In the genomic region with DNA sequence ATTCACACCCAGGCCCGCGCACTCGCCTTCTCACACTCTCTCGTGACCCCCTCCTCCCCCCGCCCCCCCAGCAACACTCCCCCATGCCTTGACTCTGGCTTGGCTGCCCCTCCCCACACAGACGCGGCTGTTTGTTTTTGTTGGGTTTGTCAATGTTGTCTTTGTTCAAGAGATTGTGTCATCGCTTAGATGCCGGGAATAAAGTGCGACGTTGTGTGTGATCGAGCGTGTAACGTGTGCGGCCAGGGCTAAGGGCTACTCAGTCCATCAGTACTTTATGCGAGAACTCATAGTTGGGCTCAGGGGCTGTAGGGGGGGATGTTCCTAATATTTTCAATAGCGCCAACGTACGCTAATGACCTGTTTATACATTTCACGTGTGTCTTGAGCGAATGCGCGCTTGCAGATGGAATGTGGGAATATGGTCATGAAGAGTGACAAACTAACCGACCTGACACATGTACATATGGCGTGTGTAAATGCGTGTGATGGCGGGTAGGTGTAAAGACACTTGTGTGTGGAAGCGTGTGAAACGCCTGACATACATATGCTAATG, we compare ENCODE assay signal across 8 mouse cellular contexts. TPM values are rescaled to one million over a fixed set of nuclear protein-coding genes. Genes with fewer than 3 reads are reported as not detected.
DNase-seq lines count a peak whose midpoint lies in the region; ATAC-seq and TF ChIP-seq lines count a peak whose summit lies in the region.

No protein-coding gene starts in this region.

- peak overlapping the region; percentile 81 for H3K4me2 ChIP-seq in lung, postnatal 0 days (replicated peaks; ENCODE audit: low read depth, low read length)
- peak overlapping the region; percentile 98 for H3K4me2 ChIP-seq in stomach, embryonic 16.5 days (ENCODE audit: low read depth, low read length)

- TF ChIP-seq CTCF in embryonic fibroblast, embryonic 13.5 days (IDR thresholded peaks at IDR 0.05; ENCODE audit: borderline replicate concordance, insufficient read depth, low read length) = no peak
- TF ChIP-seq CTCF in lung, postnatal 0 days (IDR thresholded peaks at IDR 0.05) = peak; percentile 12

- peak; percentile 42 for ATAC-seq in lung, postnatal 0 days
- peak; percentile 0; the same call in 1 of the 2 replicates for ATAC-seq in stomach, embryonic 16.5 days (ENCODE audit: insufficient read depth, low FRiP score)

- TF ChIP-seq EP300 in lung, postnatal 0 days (IDR thresholded peaks at IDR 0.05) = no peak

- TF ChIP-seq POLR2A in embryonic fibroblast, embryonic 13.5 days (IDR thresholded peaks at IDR 0.05; ENCODE audit: low read depth, low read length) = no peak

- no peaks in the 10 kb centered on the region for H3K27me3 ChIP-seq in lung, postnatal 0 days (replicated peaks; ENCODE audit: insufficient read depth, low read length)
- H3K27me3 ChIP-seq in stomach, embryonic 16.5 days (ENCODE audit: control insufficient read depth, insufficient read depth, low read length) = no peaks in the 10 kb centered on the region

- WGBS in lung, postnatal 0 days = under 1% methylated on average over 29 of the region's 29 CpGs
- under 1% methylated on average over 29 of the region's 29 CpGs for WGBS in stomach, embryonic 16.5 days

- H3K9ac ChIP-seq in lung, postnatal 0 days (replicated peaks; ENCODE audit: low read depth) = peak overlapping the region; percentile 81
- peak overlapping the region; percentile 78 for H3K9ac ChIP-seq in stomach, embryonic 16.5 days (ENCODE audit: low read length)

- DNase-seq in adrenal gland, adult 2 months = peak; percentile 42
- no peak for DNase-seq in adrenal gland, postnatal 10 days
- DNase-seq in 3T3-L1 (ENCODE audit: low read depth, low spot score) = peak; percentile 65
- DNase-seq in kidney, adult 18-20 months = peak; percentile 58
- peak; percentile 89 for DNase-seq in lung, postnatal 0 days (ENCODE audit: low spot score)
- no peak for DNase-seq in spleen, postnatal 14 days (ENCODE audit: low spot score in 2 of 2)

- peaks cover 2% of the 10 kb centered on the region; the same call in 1 of the 2 replicates for H3K4me1 ChIP-seq in embryonic fibroblast, embryonic 13.5 days (ENCODE audit: control insufficient read depth, insufficient read depth, low read length)
- H3K4me1 ChIP-seq in lung, postnatal 0 days (ENCODE audit: insufficient read depth, low read depth, low read length) = peaks cover 8% of the 10 kb centered on the region; the same call in 1 of the 2 replicates
- H3K4me1 ChIP-seq in stomach, embryonic 16.5 days (ENCODE audit: control insufficient read depth, insufficient read depth, low read length) = peaks cover 33% of the 10 kb centered on the region

- H3K9me3 ChIP-seq in lung, postnatal 0 days (ENCODE audit: low read length) = no peaks in the 10 kb centered on the region
- no peaks in the 10 kb centered on the region for H3K9me3 ChIP-seq in stomach, embryonic 16.5 days (replicated peaks; ENCODE audit: control insufficient read depth, low read length)

- H3K4me3 ChIP-seq in embryonic fibroblast, embryonic 13.5 days (ENCODE audit: insufficient read depth, low read length) = peak overlapping the region; percentile 54
- H3K4me3 ChIP-seq in lung, postnatal 0 days (ENCODE audit: low read depth, low read length) = peak overlapping the region; percentile 76
- peak overlapping the region; percentile 62 for H3K4me3 ChIP-seq in stomach, embryonic 16.5 days (replicated peaks; ENCODE audit: low read length)

- H3K36me3 ChIP-seq in lung, postnatal 0 days (ENCODE audit: insufficient read depth, low read length) = 0 out of 2 replicates have a peak, but pooled peaks cover 11% of the 10 kb centered on the region
- no peaks in the 10 kb centered on the region for H3K36me3 ChIP-seq in stomach, embryonic 16.5 days (ENCODE audit: control insufficient read depth, insufficient read depth, low read length)

- no peak overlapping the region for H3K27ac ChIP-seq in embryonic fibroblast, embryonic 13.5 days (ENCODE audit: insufficient read depth, low read length)
- peak overlapping the region; percentile 97 for H3K27ac ChIP-seq in lung, postnatal 0 days (ENCODE audit: low read length)
- H3K27ac ChIP-seq in stomach, embryonic 16.5 days (ENCODE audit: low read length) = peak overlapping the region; percentile 88

RNA-seq across cellular contexts. Expression of gene Efna1, which starts 0.8 kb away (rescaled TPM):
- total RNA-seq in adrenal gland, adult 2 months (2021) = 10 to 100 TPM in 1 of 2 experiments, 1 to 10 TPM in 1; 8.0 to 16.6 TPM
- polyA plus RNA-seq in adrenal gland, adult 2 months (2012; rRNA removed) = 17.5 and 24.0 TPM in 2 replicates
- 10 to 100 TPM; 25.0 to 34.3 TPM for total RNA-seq in adrenal gland, postnatal 10 days (2021)
- 4.1 and 7.1 TPM in 2 replicates for polyA plus RNA-seq in embryonic fibroblast, embryonic 13.5 days (2011; ENCODE audit: insufficient read length, low read depth, missing spikeins)
- 174 and 188 TPM in 2 replicates for polyA plus RNA-seq in lung, postnatal 0 days (2015; fragmentation: Nextera tagmentation; extraction: Ambion mirVana)
- polyA plus RNA-seq in stomach, embryonic 16.5 days (2015; fragmentation: Nextera tagmentation; extraction: Ambion mirVana) = 41.5 and 44.7 TPM in 2 replicates

RNA-seq across cellular contexts. Expression of gene Slc50a1, which starts 9.8 kb away (rescaled TPM):
- 10 to 100 TPM; 49.9 to 54.7 TPM for total RNA-seq in adrenal gland, adult 2 months (2021)
- 153 TPM in 2 replicates for polyA plus RNA-seq in adrenal gland, adult 2 months (2012; rRNA removed)
- total RNA-seq in adrenal gland, postnatal 10 days (2021) = 10 to 100 TPM; 46.7 to 53.1 TPM
- 91.5 and 103 TPM in 2 replicates for polyA plus RNA-seq in embryonic fibroblast, embryonic 13.5 days (2011; ENCODE audit: insufficient read length, low read depth, missing spikeins)
- 95.7 and 96.4 TPM in 2 replicates for polyA plus RNA-seq in lung, postnatal 0 days (2015; fragmentation: Nextera tagmentation; extraction: Ambion mirVana)
- 81.7 and 83.1 TPM in 2 replicates for polyA plus RNA-seq in stomach, embryonic 16.5 days (2015; fragmentation: Nextera tagmentation; extraction: Ambion mirVana)

RNA-seq across cellular contexts. Expression of gene Dpm3, which starts 21.0 kb away (rescaled TPM):
- 100 to 1,000 TPM; 134 to 150 TPM for total RNA-seq in adrenal gland, adult 2 months (2021)
- 509 and 645 TPM in 2 replicates for polyA plus RNA-seq in adrenal gland, adult 2 months (2012; rRNA removed)
- total RNA-seq in adrenal gland, postnatal 10 days (2021) = 100 to 1,000 TPM; 115 to 122 TPM
- polyA plus RNA-seq in embryonic fibroblast, embryonic 13.5 days (2011; ENCODE audit: insufficient read length, low read depth, missing spikeins) = 47.2 and 51.3 TPM in 2 replicates
- 125 and 136 TPM in 2 replicates for polyA plus RNA-seq in lung, postnatal 0 days (2015; fragmentation: Nextera tagmentation; extraction: Ambion mirVana)
- 119 and 131 TPM in 2 replicates for polyA plus RNA-seq in stomach, embryonic 16.5 days (2015; fragmentation: Nextera tagmentation; extraction: Ambion mirVana)

RNA-seq across cellular contexts. Expression of gene Trim46, which starts 34.0 kb away (rescaled TPM):
- total RNA-seq in adrenal gland, adult 2 months (2021) = 1 to 10 TPM; 1.9 to 2.3 TPM
- polyA plus RNA-seq in adrenal gland, adult 2 months (2012; rRNA removed) = 6.0 and 9.1 TPM in 2 replicates
- total RNA-seq in adrenal gland, postnatal 10 days (2021) = 1 to 10 TPM; 2.0 to 4.2 TPM
- 14.2 and 24.2 TPM in 2 replicates for polyA plus RNA-seq in embryonic fibroblast, embryonic 13.5 days (2011; ENCODE audit: insufficient read length, low read depth, missing spikeins)
- polyA plus RNA-seq in lung, postnatal 0 days (2015; fragmentation: Nextera tagmentation; extraction: Ambion mirVana) = 1.8 and 2.1 TPM in 2 replicates
- 4.4 and 4.8 TPM in 2 replicates for polyA plus RNA-seq in stomach, embryonic 16.5 days (2015; fragmentation: Nextera tagmentation; extraction: Ambion mirVana)

RNA-seq across cellular contexts. Expression of gene Krtcap2, which starts 34.4 kb away (rescaled TPM):
- total RNA-seq in adrenal gland, adult 2 months (2021) = 100 to 1,000 TPM; 143 to 163 TPM
- 433 and 437 TPM in 2 replicates for polyA plus RNA-seq in adrenal gland, adult 2 months (2012; rRNA removed)
- 100 to 1,000 TPM; 109 to 116 TPM for total RNA-seq in adrenal gland, postnatal 10 days (2021)
- polyA plus RNA-seq in embryonic fibroblast, embryonic 13.5 days (2011; ENCODE audit: insufficient read length, low read depth, missing spikeins) = 265 and 289 TPM in 2 replicates
- 282 and 309 TPM in 2 replicates for polyA plus RNA-seq in lung, postnatal 0 days (2015; fragmentation: Nextera tagmentation; extraction: Ambion mirVana)
- polyA plus RNA-seq in stomach, embryonic 16.5 days (2015; fragmentation: Nextera tagmentation; extraction: Ambion mirVana) = 318 and 325 TPM in 2 replicates

Comparison
In these comparisons a context has a peak if more than half of its experiments do, and no peak if none do; other contexts are left out.
1. DNase-seq: peak in adrenal gland, adult 2 months (single experiment), 3T3-L1 (single experiment), kidney, adult 18-20 months (single experiment) and lung, postnatal 0 days (single experiment); none in adrenal gland, postnatal 10 days (single experiment) and spleen, postnatal 14 days (0 of 2).
2. Peak in every context shown above with its lines, with median percentiles within 50 percentile points of each other: H3K4me3 ChIP-seq.